Mouse (Mus musculus) forebrain, embryonic 11.5 days (tissue): Measurements from ENCODE around the gene Gm49320. TPM values are rescaled to one million over a fixed set of nuclear protein-coding genes. Genes with fewer than 3 reads are reported as not detected.

Experiments used
- ATAC-seq: fragments of 200-750 bp; cut with Nextera tagmentation; replicated peaks from 2 replicates; pipeline ENCODE4 v1.8.0; 2017; ENCODE audit warnings: moderate TSS enrichment; ENCODE audit not compliant: low FRiP score
- DNase-seq: peaks from one replicate; pipeline ENCODE4 v3.0.0-alpha.2; 2017; ENCODE audit warnings: low spot score
- H3K27ac ChIP-seq: fragments of 300-500 bp; sonication (generic); 2 replicates; pipeline ENCODE4 v1.5.1; 2014; ENCODE audit warnings: low read depth, low read length
- H3K27me3 ChIP-seq: fragments of 300-500 bp; sonication (generic); 2 replicates; pipeline ENCODE4 v1.6.1; 2014; ENCODE audit warnings: mild to moderate bottlenecking, low read length, mixed read lengths; ENCODE audit not compliant: control insufficient read depth, insufficient read depth
- H3K36me3 ChIP-seq: fragments of 300-500 bp; sonication (generic); 2 replicates; pipeline ENCODE4 v1.6.1; 2014; ENCODE audit warnings: mild to moderate bottlenecking, low read length, moderate library complexity, mixed read lengths; ENCODE audit not compliant: control insufficient read depth, insufficient read depth
- H3K4me1 ChIP-seq: fragments of 300-500 bp; sonication (generic); replicated peaks from 2 replicates; pipeline ENCODE4 v1.6.1; 2014; ENCODE audit warnings: low read length, mixed read lengths; ENCODE audit not compliant: control insufficient read depth, insufficient read depth
- H3K4me2 ChIP-seq: fragments of 300-500 bp; sonication (generic); 2 replicates; pipeline ENCODE4 v1.6.1; 2014; ENCODE audit warnings: low read depth, mild to moderate bottlenecking, low read length, moderate library complexity, mixed read lengths; ENCODE audit not compliant: severe bottlenecking
- H3K4me3 ChIP-seq: fragments of 300-500 bp; sonication (generic); 2 replicates; pipeline ENCODE4 v1.5.1; 2014; ENCODE audit warnings: low read depth, low read length
- H3K9ac ChIP-seq: fragments of 300-500 bp; sonication (generic); 2 replicates; pipeline ENCODE4 v1.6.1; 2014; ENCODE audit warnings: low read length
- H3K9me3 ChIP-seq: fragments of 300-500 bp; sonication (generic); 2 replicates; pipeline ENCODE4 v1.6.1; 2016; ENCODE audit warnings: low read length, mixed read lengths; ENCODE audit not compliant: control insufficient read depth
- WGBS: fragments of 180-500 bp; shearing (Covaris S2); extraction: QIAGEN DNeasy Blood & Tissue Kit; methylation state at CpG from one replicate; pipeline ENCODE4 v1.1.7; 2014; 5-methylcytosine and 5-hydroxymethylcytosine counted together
- polyA plus RNA-seq: library from polyadenylated mRNA; unstranded; fragments of >200 nt; fragmentation: Nextera tagmentation; extraction: Ambion mirVana; gene quantifications from 2 replicates; pipeline ENCODE4 v1.2.1, GENCODE M21; 2014

Gene Gm49320
- polyA plus RNA-seq, 1 experiment from 2014 or later: 0.90 TPM

DNA sequence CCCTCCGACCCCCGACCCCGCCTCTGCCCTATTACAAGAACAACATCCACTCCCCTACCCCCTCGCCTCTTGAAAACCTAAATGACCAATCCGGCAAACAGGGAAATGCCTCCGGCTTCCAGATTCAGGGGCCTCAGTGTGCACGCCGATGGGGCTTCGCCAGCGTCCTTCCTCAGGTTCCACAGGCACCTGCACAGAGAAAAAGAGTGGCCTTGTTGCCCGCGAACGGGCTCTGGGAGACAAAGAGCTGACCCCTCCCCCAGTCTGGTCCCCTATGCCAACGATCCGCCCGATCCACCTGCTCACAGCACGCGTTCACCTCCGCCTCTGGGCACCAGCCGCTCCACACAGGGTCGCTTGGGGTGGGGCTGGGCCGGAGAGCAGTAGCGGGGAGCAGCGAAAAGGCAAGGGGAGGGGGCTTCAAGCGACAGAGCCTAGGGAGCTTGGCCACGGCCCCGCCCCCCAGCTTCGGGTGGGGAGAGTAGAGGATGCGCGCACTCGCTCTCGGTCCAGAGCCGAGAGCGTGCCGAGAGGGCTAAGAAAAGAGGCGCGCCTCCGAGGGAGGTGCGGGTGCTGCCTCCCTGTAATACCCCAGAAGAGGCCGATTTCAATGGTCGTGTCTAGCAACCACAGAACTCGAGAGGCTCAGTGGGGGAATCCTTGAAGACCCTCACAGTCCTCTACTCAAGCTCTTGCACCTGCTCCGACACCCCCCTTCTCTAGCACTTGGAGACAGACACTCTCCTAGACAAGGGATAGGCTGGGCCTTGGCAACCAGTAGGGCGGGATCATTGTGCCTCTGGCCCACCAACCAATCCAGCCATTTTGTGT lies 21.7 kb upstream of the Gm49320 start, which contains the start of gene Prr36:
Prr36 (minus strand) TSS at position 669 of the 831 bp plus-strand sequence.
- H3K9ac ChIP-seq: peak within 1 kb of the TSS; percentile 86
- H3K4me3 ChIP-seq: peak within 1 kb of the TSS; percentile 65
- DNase-seq (peak; percentile 90), ATAC-seq (peak; percentile 90)
- under 1% methylated on average over 44 of the region's 44 CpGs for WGBS
- peaks cover 15% of the 10 kb centered on the region for H3K4me1 ChIP-seq
- no peaks in the 10 kb centered on the region for H3K27me3 ChIP-seq
- H3K9me3 ChIP-seq: no peaks in the 10 kb centered on the region
- H3K27ac ChIP-seq: peak within 1 kb of the TSS; percentile 82
- no peaks in the 10 kb centered on the region; the same call in 1 of the 2 replicates for H3K36me3 ChIP-seq
- H3K4me2 ChIP-seq: peak within 1 kb of the TSS; percentile 53

DNA sequence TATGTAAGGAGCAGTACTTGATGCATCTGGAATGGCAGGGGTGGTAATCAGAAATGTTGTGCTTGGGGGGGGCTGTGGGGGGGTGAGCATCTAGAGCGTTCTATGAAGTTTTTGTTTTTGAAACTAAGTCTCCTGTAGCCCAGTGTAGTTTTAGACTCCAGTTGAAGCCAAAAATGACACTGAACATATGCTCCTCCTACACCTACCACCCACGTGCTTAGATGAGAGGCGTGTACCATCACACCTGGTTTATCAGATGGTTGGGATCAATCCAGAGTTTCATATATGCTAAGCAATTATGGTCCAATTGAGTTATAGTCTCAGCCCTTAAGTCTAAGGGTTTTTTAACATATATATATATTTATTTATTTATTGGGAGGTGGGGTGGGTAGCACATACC lies 19.0 kb upstream of the Gm49320 start:
- Histone ChIP-seq H3K4me3 (no peak overlapping the region), H3K27ac (no peak overlapping the region), H3K9ac (no peak overlapping the region), H3K27me3 (no peaks in the 10 kb centered on the region), H3K4me1 (peaks cover 2% of the 10 kb centered on the region; the same call in 1 of the 2 replicates), H3K4me2 (no peak overlapping the region), H3K9me3 (no peaks in the 10 kb centered on the region), H3K36me3 (no peaks in the 10 kb centered on the region; the same call in 1 of the 2 replicates)
- DNase-seq (no peak), ATAC-seq (no peak)
- WGBS: 88% methylated on average over 3 of the region's 3 CpGs

DNA sequence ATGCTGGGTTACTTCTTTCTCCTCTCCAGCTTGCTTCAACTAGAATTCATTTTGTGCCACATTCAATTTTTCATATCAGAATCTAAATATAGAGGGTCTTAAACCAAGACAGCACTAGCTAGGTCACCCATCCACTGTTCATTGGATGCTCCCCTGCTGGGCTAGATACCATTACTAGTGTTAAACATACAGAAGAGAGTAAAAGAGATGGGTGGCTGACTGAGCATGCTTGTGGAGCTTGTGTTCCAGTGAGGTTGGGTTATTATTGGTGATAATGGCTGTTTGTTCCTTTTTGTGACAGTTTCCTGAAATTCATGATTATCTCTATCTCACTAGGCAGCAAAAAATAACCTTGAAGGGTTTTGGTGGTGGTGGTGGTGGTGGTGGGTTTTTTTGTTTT lies 16.6 kb upstream of the Gm49320 start:
- DNase-seq (no peak), ATAC-seq (no peak)
- H3K9ac ChIP-seq: no peak overlapping the region
- no peak overlapping the region for H3K27ac ChIP-seq
- no peak overlapping the region for H3K4me2 ChIP-seq
- H3K9me3 ChIP-seq: no peaks in the 10 kb centered on the region
- no peaks in the 10 kb centered on the region for H3K36me3 ChIP-seq
- H3K4me1 ChIP-seq: peaks cover 2% of the 10 kb centered on the region; the same call in 1 of the 2 replicates
- no peak overlapping the region for H3K4me3 ChIP-seq
- peaks cover 2% of the 10 kb centered on the region for H3K27me3 ChIP-seq

DNA sequence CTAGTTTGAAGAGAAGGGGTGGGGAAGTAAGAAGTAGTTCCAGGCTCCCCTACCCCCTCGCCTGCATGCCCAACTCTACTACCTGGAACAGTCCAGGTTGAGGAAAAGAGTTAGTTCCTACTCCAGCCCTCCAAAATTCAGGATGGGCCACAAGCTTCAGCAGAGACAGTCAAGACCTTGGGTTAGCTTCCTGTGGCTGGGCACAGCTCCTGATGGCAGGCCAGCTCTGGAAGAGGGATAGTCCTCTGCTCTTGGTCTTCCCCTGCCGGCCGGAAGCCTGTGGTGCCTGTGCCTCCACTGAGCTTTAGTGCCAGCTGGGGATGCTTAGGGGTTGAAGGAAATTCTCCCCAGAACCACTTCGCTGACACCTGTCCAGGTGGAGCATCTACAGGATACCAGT lies 12.3 kb upstream of the Gm49320 start:
- no peak for DNase-seq
- 29% methylated on average over 4 of the region's 4 CpGs for WGBS
- Histone ChIP-seq H3K9me3 (no peaks in the 10 kb centered on the region), H3K4me1 (peaks cover 2% of the 10 kb centered on the region; the same call in 1 of the 2 replicates), H3K4me3 (peak overlapping the region; percentile 12; the same call in 1 of the 2 replicates), H3K27ac (no peak overlapping the region), H3K27me3 (peaks cover 7% of the 10 kb centered on the region), H3K4me2 (peak overlapping the region; percentile 43; the same call in 1 of the 2 replicates), H3K36me3 (no peaks in the 10 kb centered on the region), H3K9ac (no peak overlapping the region)
- ATAC-seq: peak; percentile 21; the same call in 1 of the 2 replicates

DNA sequence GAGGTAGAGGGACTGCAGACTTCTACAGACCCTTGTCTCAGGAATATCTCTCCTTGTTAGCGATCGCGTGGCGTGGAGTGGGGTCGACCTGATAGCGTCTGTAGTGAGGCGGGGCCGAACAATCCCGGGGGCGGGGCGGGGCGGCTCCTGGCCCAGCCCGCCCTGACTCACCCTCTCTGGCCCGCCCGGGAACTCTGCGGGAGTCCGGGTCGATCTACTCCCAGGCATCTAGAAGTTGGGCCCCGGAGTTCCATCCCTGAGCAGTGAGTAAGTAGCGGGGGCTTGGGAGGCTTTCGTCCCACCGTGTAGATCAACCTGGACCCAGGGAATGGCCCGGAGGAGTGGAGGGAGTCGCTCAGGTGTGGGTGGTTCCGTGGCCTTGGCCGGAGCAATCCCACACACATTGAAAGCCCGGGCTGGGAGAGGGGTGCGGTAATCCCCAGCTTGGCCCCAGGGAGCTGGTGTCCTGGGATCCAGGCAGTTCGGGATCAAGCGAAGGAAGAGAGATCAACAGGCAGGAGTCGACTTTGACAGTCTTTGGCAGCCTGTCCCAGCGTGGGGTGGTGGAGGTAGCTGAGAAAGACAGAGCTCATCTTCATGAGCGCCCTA lies 11.8 kb upstream of the Gm49320 start, which contains the start of gene Lrrc8e:
Lrrc8e (plus strand) TSS at position 89 of the 609 bp plus-strand sequence.
- peak; percentile 63 for ATAC-seq
- H3K9ac ChIP-seq: peak within 1 kb of the TSS; percentile 21; the same call in 1 of the 2 replicates
- peak within 1 kb of the TSS; percentile 43 for H3K4me2 ChIP-seq

DNA sequence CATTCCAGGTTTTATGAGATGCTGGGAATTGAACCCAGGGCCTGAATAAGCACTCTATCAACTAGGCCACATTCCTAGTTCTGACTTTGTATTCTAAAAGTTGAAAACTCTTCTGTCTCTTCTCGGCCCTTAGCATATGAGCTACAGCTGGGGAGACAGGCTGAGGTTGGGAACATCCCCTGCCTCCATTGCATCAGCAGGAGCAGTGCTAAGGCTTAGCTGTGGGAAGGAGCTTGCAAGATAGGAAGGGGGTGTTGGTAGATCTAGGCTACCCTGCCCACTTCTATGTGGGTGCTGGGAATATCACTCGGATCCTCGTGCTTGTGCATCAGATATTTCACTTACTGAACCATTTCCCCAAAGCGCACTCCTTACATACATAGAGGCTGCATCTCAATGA lies 10.7 kb upstream of the Gm49320 start:
- Histone ChIP-seq H3K27me3 (peaks cover 7% of the 10 kb centered on the region), H3K9ac (no peak overlapping the region), H3K9me3 (no peaks in the 10 kb centered on the region), H3K27ac (no peak overlapping the region), H3K4me1 (peaks cover 2% of the 10 kb centered on the region; the same call in 1 of the 2 replicates), H3K4me2 (no peak overlapping the region), H3K4me3 (no peak overlapping the region), H3K36me3 (no peaks in the 10 kb centered on the region)
- 90% methylated on average over 4 of the region's 4 CpGs for WGBS
- DNase-seq (no peak), ATAC-seq (no peak)

More for the DNA sequence above, 11.8 kb upstream of the Gm49320 start, which contains the start of gene Lrrc8e:
- Histone ChIP-seq H3K27ac (no peak within 1 kb of the TSS), H3K4me3 (peak within 1 kb of the TSS; percentile 12), H3K36me3 (no peaks in the 10 kb centered on the region), H3K4me1 (peaks cover 2% of the 10 kb centered on the region; the same call in 1 of the 2 replicates), H3K27me3 (peaks cover 7% of the 10 kb centered on the region), H3K9me3 (no peaks in the 10 kb centered on the region)
- 4% methylated on average over 33 of the region's 33 CpGs for WGBS
- DNase-seq: no peak

DNA sequence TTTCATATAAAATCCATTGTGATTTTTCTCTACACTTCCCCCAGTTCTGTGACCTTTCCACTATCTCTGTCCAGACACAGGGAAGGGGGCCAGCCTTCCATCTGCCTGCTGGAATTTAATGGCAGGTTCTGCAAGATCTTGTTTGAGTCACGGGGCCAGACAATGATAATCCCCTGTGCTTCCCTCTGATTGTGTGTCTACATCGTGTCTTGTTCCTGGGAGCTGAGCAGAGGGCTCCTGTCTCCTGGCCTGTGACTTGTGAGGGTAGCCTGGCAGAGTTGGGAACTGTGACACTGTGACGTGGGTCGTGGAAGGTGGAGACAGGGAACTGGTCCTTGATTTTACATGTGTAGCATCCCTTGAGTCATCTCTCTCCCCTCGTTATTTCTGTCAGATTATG lies 8.9 kb upstream of the Gm49320 start:
- Histone ChIP-seq H3K9me3 (no peaks in the 10 kb centered on the region), H3K36me3 (no peaks in the 10 kb centered on the region), H3K27me3 (peaks cover 7% of the 10 kb centered on the region), H3K9ac (no peak overlapping the region), H3K27ac (no peak overlapping the region), H3K4me3 (no peak overlapping the region), H3K4me1 (peaks cover 2% of the 10 kb centered on the region; the same call in 1 of the 2 replicates), H3K4me2 (no peak overlapping the region)
- 74% methylated on average over 5 of the region's 5 CpGs for WGBS
- DNase-seq (no peak), ATAC-seq (no peak)

DNA sequence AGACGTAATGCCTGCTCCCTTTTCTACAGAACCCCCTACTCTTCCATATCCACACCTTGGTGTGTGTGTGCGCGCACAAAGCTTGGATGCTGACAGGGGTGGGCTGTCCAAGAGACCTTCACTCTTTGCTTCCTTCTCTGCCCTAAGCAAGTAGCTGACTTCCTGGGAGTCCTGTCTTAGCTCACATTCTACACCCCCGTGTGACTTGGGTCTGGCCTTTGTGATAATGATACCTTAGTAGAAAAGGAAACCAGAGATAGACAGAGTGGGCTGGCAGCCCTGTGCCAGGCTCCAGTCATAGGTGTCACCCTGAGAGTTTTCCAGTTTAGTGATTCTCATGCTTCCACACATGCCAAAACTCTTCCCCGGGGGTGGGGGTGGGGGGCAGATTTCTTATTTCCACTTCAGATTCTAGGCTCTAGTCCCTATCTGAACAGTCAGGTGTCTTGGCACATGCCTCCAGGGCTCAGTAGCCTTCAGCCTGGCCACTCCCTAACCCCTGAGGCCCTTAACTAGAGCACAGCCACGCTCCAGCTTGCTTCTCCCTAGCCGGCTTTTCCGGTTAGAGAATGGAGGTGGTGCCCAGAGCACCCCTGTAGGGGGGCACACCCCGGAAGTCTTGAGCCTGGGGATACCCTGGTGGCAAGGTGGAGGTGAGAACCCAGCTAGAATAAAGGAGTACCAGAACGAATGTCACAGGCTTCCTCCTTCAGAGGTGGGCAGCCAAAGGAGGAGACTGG lies 7.9 kb upstream of the Gm49320 start:
- Histone ChIP-seq H3K9ac (no peak overlapping the region), H3K4me2 (no peak overlapping the region), H3K27ac (no peak overlapping the region), H3K9me3 (no peaks in the 10 kb centered on the region), H3K4me1 (peaks cover 2% of the 10 kb centered on the region; the same call in 1 of the 2 replicates), H3K4me3 (no peak overlapping the region), H3K27me3 (peaks cover 7% of the 10 kb centered on the region), H3K36me3 (no peaks in the 10 kb centered on the region)
- no peak for ATAC-seq
- WGBS: 65% methylated on average over 10 of the region's 10 CpGs
- DNase-seq: no peak
